Mouse (Mus musculus): ENCODE measurements at regions not wholly inside any gene's neighbourhood (a gene's known extent, or its start where the extent isn't known, plus 50 kb on each side); places are given as distances from the start of the nearest gene placed in this dataset.

GRCm38 (mm10) chr10:8960275-8960960 is 74.5 kb upstream of the Sash1 start:
- no peaks in the 10 kb centered on the region for H3K9me3 ChIP-seq (replicated peaks; ENCODE audit: low read length)
- no peak overlapping the region for H3K4me2 ChIP-seq (ENCODE audit: insufficient read depth, low read depth, poor library complexity, severe bottlenecking)
- no peak overlapping the region for H3K4me3 ChIP-seq (replicated peaks in 1 of 3; ENCODE audit: low read depth in 2 of 3, low read length in 2 of 3, poor library complexity in 1 of 3)
- H3K9ac ChIP-seq (ENCODE audit: insufficient read depth, low read depth): no peak overlapping the region
- H3K36me3 ChIP-seq (replicated peaks in 1 of 2; ENCODE audit: control insufficient read depth in 1 of 2, insufficient read depth in 1 of 2, low read length in 1 of 2): no peaks in the 10 kb centered on the region
- DNase-seq (ENCODE audit: extremely low read depth): no peak
- no peak for TF ChIP-seq E2F4 (IDR thresholded peaks at IDR 0.05; ENCODE audit: insufficient replicate concordance, low read depth, low read length)
- no peak for TF ChIP-seq NELFE (IDR thresholded peaks at IDR 0.05; ENCODE audit: low read depth, low read length)
- TF ChIP-seq JUN (IDR thresholded peaks at IDR 0.05; ENCODE audit: insufficient read depth, low read depth, low read length): no peak
- no peak for TF ChIP-seq POLR2AphosphoS2 (IDR thresholded peaks at IDR 0.05; ENCODE audit: low read depth, low read length)
- no peak for TF ChIP-seq UBTF (IDR thresholded peaks at IDR 0.05; ENCODE audit: low read depth, low read length)
- no peak for TF ChIP-seq TCF12 (IDR thresholded peaks at IDR 0.05; ENCODE audit: low read depth, low read length)
- no peak for TF ChIP-seq GABPA (IDR thresholded peaks at IDR 0.05; ENCODE audit: insufficient replicate concordance, low read depth, low read length)
- no peak for TF ChIP-seq ELF1 (IDR thresholded peaks at IDR 0.05; ENCODE audit: low read depth, low read length)
- TF ChIP-seq JUND (conservative IDR thresholded peaks at IDR 0.05; ENCODE audit: low read depth, low read length): no peak
- TF ChIP-seq USF2 (conservative IDR thresholded peaks at IDR 0.05; ENCODE audit: low read depth, low read length): no peak
- TF ChIP-seq POLR2A (IDR thresholded peaks at IDR 0.05; ENCODE audit: low read depth, low read length): no peak
- TF ChIP-seq RAD21 (IDR thresholded peaks at IDR 0.05; ENCODE audit: low read depth, low read length): no peak
- no peak for TF ChIP-seq HCFC1 (IDR thresholded peaks at IDR 0.05; ENCODE audit: low read depth, low read length)
- TF ChIP-seq PAX5 (IDR thresholded peaks at IDR 0.05; ENCODE audit: low read length): no peak
- TF ChIP-seq CTCF (conservative IDR thresholded peaks at IDR 0.05 in 1 of 2, IDR thresholded peaks at IDR 0.05 in 1 of 2; ENCODE audit: low read depth in 2 of 2, low read length in 2 of 2): no peak
- no peak for TF ChIP-seq MYC (IDR thresholded peaks at IDR 0.05; ENCODE audit: low read depth, low read length)
- TF ChIP-seq BHLHE40 (IDR thresholded peaks at IDR 0.05; ENCODE audit: low read depth, low read length): no peak
- TF ChIP-seq MXI1 (IDR thresholded peaks at IDR 0.05; ENCODE audit: low read depth, low read length): no peak
- no peak for TF ChIP-seq ZKSCAN1 (IDR thresholded peaks at IDR 0.05; ENCODE audit: borderline replicate concordance, low read depth, low read length)
- no peaks in the 10 kb centered on the region for H3K27me3 ChIP-seq (replicated peaks)
- no peak overlapping the region for H3K27ac ChIP-seq (ENCODE audit: insufficient read depth, low read depth)
- no peaks in the 10 kb centered on the region for H3K79me2 ChIP-seq (replicated peaks; ENCODE audit: control insufficient read depth, extremely low read depth, insufficient read depth, poor library complexity, severe bottlenecking)
- dilution Hi-C loops (cut with MboI; ENCODE audit: extremely low pct_ligation_motif_present, extremely low pct_unique_long_range_greater_than_20kb, low sequenced_read_pairs) (no loop called here), in situ Hi-C loops (cut with MboI; ENCODE audit: low pct_ligation_motif_present, low pct_unique_long_range_greater_than_20kb, low sequenced_read_pairs) (loop anchor here (25.0 kb wide), 1 partner anchor 1123 kb away; the partner anchor contains the start of gene Zc3h12d)
- H3K4me1 ChIP-seq (ENCODE audit: control insufficient read depth in 1 of 2, insufficient read depth in 2 of 2): peaks cover 17 to 33% of the 10 kb centered on the region in 2 experiments

GRCm38 (mm10) chr10:8955499-8956211 is 69.8 kb upstream of the Sash1 start:
- dilution Hi-C loops (cut with MboI; ENCODE audit: extremely low pct_ligation_motif_present, extremely low pct_unique_long_range_greater_than_20kb, low sequenced_read_pairs) (no loop called here), in situ Hi-C loops (cut with MboI; ENCODE audit: low pct_ligation_motif_present, low pct_unique_long_range_greater_than_20kb, low sequenced_read_pairs) (loop anchor here (10.0 to 25.0 kb wide), 2 partner anchors 121 to 1118 kb away; partner anchors contain the start of gene Zc3h12d)
- DNase-seq (ENCODE audit: extremely low read depth): peak; percentile 96
- Histone ChIP-seq H3K4me1 (ENCODE audit: control insufficient read depth in 1 of 2, insufficient read depth in 2 of 2) (peaks cover 44 to 78% of the 10 kb centered on the region in 2 experiments), H3K9me3 (replicated peaks; ENCODE audit: low read length) (no peaks in the 10 kb centered on the region), H3K79me2 (replicated peaks; ENCODE audit: control insufficient read depth, extremely low read depth, insufficient read depth, poor library complexity, severe bottlenecking) (no peaks in the 10 kb centered on the region), H3K27ac (ENCODE audit: insufficient read depth, low read depth) (peak overlapping the region; percentile 99), H3K27me3 (replicated peaks) (no peaks in the 10 kb centered on the region), H3K9ac (ENCODE audit: insufficient read depth, low read depth) (peak overlapping the region; percentile 55), H3K4me3 (replicated peaks in 1 of 3; ENCODE audit: low read depth in 2 of 3, low read length in 2 of 3, poor library complexity in 1 of 3) (peak overlapping the region in 2 of 3 experiments; percentile 5 to 44), H3K36me3 (replicated peaks in 1 of 2; ENCODE audit: control insufficient read depth in 1 of 2, insufficient read depth in 1 of 2, low read length in 1 of 2) (no peaks in the 10 kb centered on the region), H3K4me2 (ENCODE audit: insufficient read depth, low read depth, poor library complexity, severe bottlenecking) (peak overlapping the region; percentile 54)
- TF ChIP-seq KAT2A (IDR thresholded peaks at IDR 0.05; ENCODE audit: insufficient replicate concordance, low read length) (0 out of 2 replicates have a peak, but pooled peaks have one; percentile 17), HCFC1 (IDR thresholded peaks at IDR 0.05; ENCODE audit: low read depth, low read length) (no peak), MEF2A (IDR thresholded peaks at IDR 0.05; ENCODE audit: borderline replicate concordance, low read depth, low read length) (0 out of 2 replicates have a peak, but pooled peaks have one; percentile 10), EP300 (IDR thresholded peaks at IDR 0.05; ENCODE audit: low read length) (peak; percentile 75; the same call in 1 of the 2 replicates), CTCF (conservative IDR thresholded peaks at IDR 0.05 in 1 of 2, IDR thresholded peaks at IDR 0.05 in 1 of 2; ENCODE audit: low read depth in 2 of 2, low read length in 2 of 2) (no peak), UBTF (IDR thresholded peaks at IDR 0.05; ENCODE audit: low read depth, low read length) (no peak), PAX5 (IDR thresholded peaks at IDR 0.05; ENCODE audit: low read length) (no peak), ZC3H11A (IDR thresholded peaks at IDR 0.05; ENCODE audit: low read depth, low read length) (no peak), JUND (conservative IDR thresholded peaks at IDR 0.05; ENCODE audit: low read depth, low read length) (no peak), E2F4 (IDR thresholded peaks at IDR 0.05; ENCODE audit: insufficient replicate concordance, low read depth, low read length) (no peak), POLR2AphosphoS2 (IDR thresholded peaks at IDR 0.05; ENCODE audit: low read depth, low read length) (no peak), NRF1 (IDR thresholded peaks at IDR 0.05; ENCODE audit: low read depth, low read length) (no peak), JUN (IDR thresholded peaks at IDR 0.05; ENCODE audit: insufficient read depth, low read depth, low read length) (no peak), ELF1 (IDR thresholded peaks at IDR 0.05; ENCODE audit: low read depth, low read length) (no peak), ZMIZ1 (IDR thresholded peaks at IDR 0.05; ENCODE audit: low read depth, low read length) (no peak), USF2 (conservative IDR thresholded peaks at IDR 0.05; ENCODE audit: low read depth, low read length) (peak; percentile 33), IRF4 (IDR thresholded peaks at IDR 0.05; ENCODE audit: low read depth, low read length) (peak; percentile 29), RCOR1 (conservative IDR thresholded peaks at IDR 0.05; ENCODE audit: low read depth, low read length) (no peak), TCF12 (IDR thresholded peaks at IDR 0.05; ENCODE audit: low read depth, low read length) (peak; percentile 48; the same call in 1 of the 2 replicates)

Data from CH12.LX (cell line).